Mouse (Mus musculus) megakaryocyte-erythroid progenitor cell, adult 5-6 weeks (primary cell): ENCODE data around the gene Rab23. TPM values are rescaled to one million over a fixed set of nuclear protein-coding genes. Genes with fewer than 3 reads are reported as not detected.

Source experiments
- ATAC-seq: replicated peaks from 2 replicates; pipeline ENCODE4 v1.8.0; 2016; ENCODE audit warnings: mild to moderate bottlenecking, inconsistent platforms; ENCODE audit not compliant: severe bottlenecking, poor library complexity, low FRiP score, low TSS enrichment
- total RNA-seq, 2 experiments: library from RNA; stranded (forward) in 1 of 2; stranded (reverse) in 1 of 2; fragments of 200-1000, 215-1000 nt in 1 of 2; fragments of >200 nt in 1 of 2; fragmentation: Nextera tagmentation in 1 of 2; gene quantifications; 2 replicates each; pipeline ENCODE4 v1.2.3; 2014 to 2017

Rab23 gene
- total RNA-seq, 2 experiments from 2014 or later, result 0.99 to 3.5 TPM

- ATAC-seq, result peak; percentile 74
Observed at GRCm38 (mm10) chr1:33758488-33758887, 38.8 kb downstream of the Rab23 start.

GRCm38 (mm10) chr1:33763826-33764225 is 44.1 kb downstream of the Rab23 start:
- ATAC-seq, result no peak

GRCm38 (mm10) chr1:33765468-33766080 is 45.9 kb downstream of the Rab23 start:
- no peak for ATAC-seq

DNA sequence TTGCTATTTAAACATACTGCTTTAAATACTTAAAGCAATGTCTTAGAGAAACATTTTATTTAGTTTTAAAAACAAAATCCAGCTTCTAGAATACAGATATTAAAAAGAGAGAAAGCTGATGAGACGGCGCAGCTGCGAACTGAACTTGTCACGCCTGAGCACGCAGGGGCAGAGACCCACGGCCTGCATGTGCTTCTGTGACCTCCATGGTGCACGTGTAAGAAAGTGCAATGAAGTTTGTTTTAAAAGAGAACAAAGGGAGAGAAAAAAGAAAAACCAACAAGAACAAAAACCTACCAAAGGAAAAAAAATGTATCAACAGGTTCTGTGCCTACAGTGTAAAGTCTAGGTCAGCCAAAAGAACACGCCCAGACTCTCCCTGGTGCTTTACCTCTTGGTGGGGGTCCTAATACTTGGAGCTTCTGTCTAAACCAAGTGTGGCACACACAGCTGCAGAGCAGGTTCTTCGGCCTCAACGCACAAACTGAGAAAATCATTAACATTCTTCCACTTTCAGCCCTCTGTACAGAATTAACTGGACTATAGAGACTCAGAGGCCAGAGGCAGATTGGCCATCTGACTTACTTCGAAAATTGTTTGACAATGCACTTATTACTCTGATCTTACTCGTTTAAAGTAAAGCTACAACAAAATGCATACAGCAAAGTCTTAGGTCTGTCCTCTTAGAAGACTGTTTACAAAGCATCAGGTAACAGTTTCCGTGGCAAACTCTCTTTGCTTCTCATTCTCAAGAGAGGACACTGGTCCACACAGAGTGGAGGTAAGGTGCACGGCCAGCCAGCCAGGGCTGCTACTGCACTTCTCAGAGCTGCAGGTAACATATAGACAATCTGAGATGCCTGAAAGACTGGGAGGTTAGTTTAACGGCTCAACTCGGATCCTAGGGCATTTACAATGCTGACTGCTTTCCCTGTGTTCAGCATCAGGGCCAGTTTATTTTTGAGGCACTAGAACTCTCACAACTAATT is 47.1 kb downstream of the Rab23 start:
- no peak for ATAC-seq

- no peak for ATAC-seq
Observed at GRCm38 (mm10) chr1:33768091-33768787, 48.6 kb downstream of the Rab23 start.

DNA sequence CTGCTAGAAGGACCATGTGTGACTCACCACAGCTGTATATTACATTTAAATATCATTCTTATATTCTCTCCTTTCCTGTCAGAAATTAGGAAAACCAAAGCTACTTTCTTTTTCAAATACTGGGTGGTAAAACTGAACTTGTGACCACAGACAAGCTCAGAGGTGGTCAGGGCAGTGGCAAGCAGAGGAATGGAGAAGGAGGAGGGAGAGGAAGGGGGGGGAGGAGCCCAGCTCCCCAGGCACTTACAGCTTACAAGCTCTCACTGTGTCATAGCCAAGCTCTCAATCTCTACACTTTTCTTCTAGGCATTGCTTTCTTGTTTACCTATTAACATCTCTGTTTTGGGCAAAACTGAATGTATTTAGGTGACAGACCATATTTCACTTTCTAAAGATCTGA is 49.1 kb downstream of the Rab23 start:
- ATAC-seq, result no peak

DNA sequence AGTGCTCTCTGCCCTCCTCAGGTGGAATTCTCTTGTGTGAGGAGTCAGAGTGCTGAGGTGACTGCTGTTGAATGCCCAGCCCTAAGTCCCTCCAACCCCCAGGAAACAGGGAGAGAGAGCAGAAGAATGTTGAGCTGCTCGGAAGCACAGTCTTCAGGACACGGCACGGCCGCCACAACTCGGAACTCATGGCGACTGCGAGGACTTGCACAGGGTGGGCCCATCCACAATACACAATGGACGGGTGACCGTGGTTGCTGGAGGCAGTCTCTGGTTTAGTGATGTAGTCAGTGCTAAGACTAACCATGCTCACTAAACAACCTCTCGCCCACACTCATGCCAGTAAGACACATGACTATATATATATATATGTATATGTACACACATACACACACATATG is 51.9 kb downstream of the Rab23 start:
- no peak for ATAC-seq

DNA sequence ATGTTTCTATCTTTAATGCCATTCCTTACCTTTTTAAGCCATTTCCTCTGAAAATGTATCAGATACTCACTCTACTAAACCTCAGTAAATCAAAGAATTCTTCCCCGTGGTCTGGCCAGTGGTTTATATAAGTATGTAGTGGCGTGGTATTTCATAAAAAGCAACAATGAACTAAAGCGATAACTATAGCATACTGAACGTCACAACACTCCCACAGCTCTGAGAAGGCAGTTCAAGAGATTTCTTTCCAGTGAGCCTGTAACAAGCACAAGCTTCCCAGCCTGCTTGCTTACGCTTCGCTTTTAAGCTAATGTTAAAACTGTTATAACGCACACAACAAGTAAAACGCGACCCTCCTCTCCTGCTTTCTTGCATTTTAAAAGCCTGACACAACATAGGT is 52.4 kb downstream of the Rab23 start:
- ATAC-seq, result no peak

GRCm38 (mm10) chr1:33776175-33776611 is 56.5 kb downstream of the Rab23 start:
- no peak for ATAC-seq

DNA sequence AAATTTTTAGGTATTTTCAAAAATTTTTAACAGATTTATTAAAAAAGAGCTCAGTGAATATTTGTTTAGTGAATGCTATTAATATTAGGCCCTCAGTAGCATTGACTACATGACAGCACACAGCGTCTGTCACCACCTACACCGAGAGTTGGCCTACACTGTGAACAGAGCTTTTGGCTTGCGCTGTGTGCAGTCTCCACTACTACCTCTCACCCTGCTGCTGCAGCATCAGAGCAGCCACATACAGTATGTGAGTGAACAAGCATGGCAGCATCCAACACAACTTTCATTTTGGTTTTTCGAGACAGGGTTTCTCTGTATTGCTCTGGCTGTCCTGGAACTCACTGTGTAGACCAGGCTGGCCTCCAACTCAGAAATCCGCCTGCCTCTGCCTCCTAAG is 64.9 kb downstream of the Rab23 start:
- ATAC-seq, result no peak

DNA sequence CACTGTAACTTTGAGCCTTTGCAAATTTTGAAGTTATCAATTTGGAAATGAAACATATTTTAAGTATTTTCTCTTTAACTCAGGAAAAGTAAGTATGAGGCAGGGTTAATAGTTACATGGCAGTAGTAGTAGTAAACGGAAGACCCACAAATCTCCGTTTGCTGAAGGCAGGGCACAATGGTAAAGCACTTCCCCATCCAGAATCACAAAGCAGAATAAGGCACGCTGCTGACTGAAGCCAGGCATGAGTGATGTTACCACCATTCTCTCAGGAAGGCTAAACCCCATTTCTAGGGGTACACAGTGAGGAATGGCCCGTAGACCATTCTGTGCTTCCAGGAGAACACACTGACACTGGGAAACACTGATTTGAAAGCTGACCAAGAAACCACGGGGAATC is 68.4 kb downstream of the Rab23 start:
- no peak for ATAC-seq

DNA sequence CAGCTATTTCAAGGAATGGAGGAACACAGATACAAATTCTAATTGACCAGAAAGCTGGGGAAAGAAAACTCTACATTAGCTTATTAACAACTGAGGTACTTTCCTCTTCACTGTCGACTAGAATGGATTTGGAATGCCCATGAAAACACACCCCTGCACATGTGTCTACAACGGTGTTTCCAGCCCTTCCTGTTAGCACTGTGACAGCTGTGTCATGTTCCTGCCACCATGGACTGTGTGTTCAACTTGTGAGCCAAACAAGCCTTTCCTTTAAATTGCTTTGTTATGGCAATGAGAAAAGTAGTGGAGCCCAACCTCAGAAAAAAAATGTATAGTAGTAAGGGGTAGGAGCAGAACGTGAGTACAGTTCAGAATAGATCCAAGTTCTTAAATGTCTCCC is 68.8 kb downstream of the Rab23 start:
- no peak for ATAC-seq

Other genes starting within 250 kb of the Rab23 start
- 88.7 and 102 TPM in 2 replicates for gene Prim2, start 50.1 kb upstream of the Rab23 start, total RNA-seq (2014; fragmentation: Nextera tagmentation)
- gene Prim2, start 50.1 kb upstream of the Rab23 start, total RNA-seq (2017), result 94.2 and 137 TPM in 2 replicates
- gene Bag2, start 37.9 kb downstream of the Rab23 start, total RNA-seq (2014; fragmentation: Nextera tagmentation), result 66.0 and 89.5 TPM in 2 replicates
- gene Bag2, start 37.9 kb downstream of the Rab23 start, total RNA-seq (2017), result 64.8 and 76.6 TPM in 2 replicates
- gene Zfp451, start 94.7 kb downstream of the Rab23 start, total RNA-seq (2014; fragmentation: Nextera tagmentation), result 39.7 and 44.7 TPM in 2 replicates
- gene Zfp451, start 94.7 kb downstream of the Rab23 start, total RNA-seq (2017), result 18.7 and 37.2 TPM in 2 replicates
- gene Bend6, start 187.9 kb downstream of the Rab23 start, total RNA-seq (2014; fragmentation: Nextera tagmentation), result not detected in 2 replicates
- not detected in 2 replicates for gene Bend6, start 187.9 kb downstream of the Rab23 start, total RNA-seq (2017)
- 2.1 and 7.9 TPM in 2 replicates for gene Dst, start 188.3 kb downstream of the Rab23 start, total RNA-seq (2014; fragmentation: Nextera tagmentation)
- 4.1 and 9.1 TPM in 2 replicates for gene Dst, start 188.3 kb downstream of the Rab23 start, total RNA-seq (2017)